Mouse (Mus musculus): ENCODE results near the gene 1700024G13Rik. TPM values are rescaled to one million over a fixed set of nuclear protein-coding genes. Genes with fewer than 3 reads are reported as not detected.

The 1700024G13Rik gene
- polyA plus RNA-seq, 1 experiment, result not detected

- Histone ChIP-seq H3K36me3 (ENCODE audit: control insufficient read depth, insufficient read depth, low read length) (no peaks in the 10 kb centered on the region), H3K27ac (ENCODE audit: insufficient read depth, low read length) (no peak overlapping the region), H3K4me1 (ENCODE audit: control insufficient read depth, insufficient read depth, insufficient read length) (no peaks in the 10 kb centered on the region), H3K4me3 (ENCODE audit: extremely low read depth, insufficient read depth, insufficient read length) (no peak overlapping the region), H3K27me3 (ENCODE audit: control insufficient read depth, insufficient read depth, low read length) (no peaks in the 10 kb centered on the region)
- no peak for DNase-seq (ENCODE audit: low read depth in 1 of 2, low spot score in 2 of 2)
- no peak for TF ChIP-seq POLR2A (IDR thresholded peaks at IDR 0.05; ENCODE audit: low read depth, low read length)
- TF ChIP-seq CTCF (IDR thresholded peaks at IDR 0.05; ENCODE audit: extremely low read depth, insufficient read depth, insufficient read length, insufficient replicate concordance), result no peak
- 88% methylated on average over 9 of the region's 9 CpGs for WGBS
These were observed 40.9 kb downstream of the 1700024G13Rik start for GRCm38 (mm10) chr14:32347307-32347706.

- H3K27ac ChIP-seq (ENCODE audit: insufficient read depth, low read length), result no peak overlapping the region
These were observed 43.5 kb downstream of the 1700024G13Rik start for GRCm38 (mm10) chr14:32344694-32345093.

GRCm38 (mm10) chr14:32344176-32344575, 44.0 kb downstream of the 1700024G13Rik start:
- TF ChIP-seq POLR2A (IDR thresholded peaks at IDR 0.05; ENCODE audit: low read depth, low read length) (no peak), CTCF (IDR thresholded peaks at IDR 0.05; ENCODE audit: extremely low read depth, insufficient read depth, insufficient read length, insufficient replicate concordance) (no peak)
- Histone ChIP-seq H3K4me1 (ENCODE audit: control insufficient read depth, insufficient read depth, insufficient read length) (no peaks in the 10 kb centered on the region), H3K27ac (ENCODE audit: insufficient read depth, low read length) (no peak overlapping the region), H3K4me3 (ENCODE audit: extremely low read depth, insufficient read depth, insufficient read length) (no peak overlapping the region), H3K36me3 (ENCODE audit: control insufficient read depth, insufficient read depth, low read length) (no peaks in the 10 kb centered on the region), H3K27me3 (ENCODE audit: control insufficient read depth, insufficient read depth, low read length) (no peaks in the 10 kb centered on the region)
- no peak for DNase-seq (ENCODE audit: low read depth in 1 of 2, low spot score in 2 of 2)
- 91% methylated on average over 7 of the region's 7 CpGs for WGBS

More at GRCm38 (mm10) chr14:32344694-32345093, 43.5 kb downstream of the 1700024G13Rik start:
- Histone ChIP-seq H3K36me3 (ENCODE audit: control insufficient read depth, insufficient read depth, low read length) (no peaks in the 10 kb centered on the region), H3K4me3 (ENCODE audit: extremely low read depth, insufficient read depth, insufficient read length) (no peak overlapping the region), H3K4me1 (ENCODE audit: control insufficient read depth, insufficient read depth, insufficient read length) (no peaks in the 10 kb centered on the region), H3K27me3 (ENCODE audit: control insufficient read depth, insufficient read depth, low read length) (no peaks in the 10 kb centered on the region)
- no peak for TF ChIP-seq POLR2A (IDR thresholded peaks at IDR 0.05; ENCODE audit: low read depth, low read length)
- no peak for DNase-seq (ENCODE audit: low read depth in 1 of 2, low spot score in 2 of 2)
- 77% methylated on average over 10 of the region's 10 CpGs for WGBS

- Histone ChIP-seq H3K27me3 (ENCODE audit: control insufficient read depth, insufficient read depth, low read length) (no peaks in the 10 kb centered on the region), H3K27ac (ENCODE audit: insufficient read depth, low read length) (no peak overlapping the region), H3K36me3 (ENCODE audit: control insufficient read depth, insufficient read depth, low read length) (no peaks in the 10 kb centered on the region), H3K4me1 (ENCODE audit: control insufficient read depth, insufficient read depth, insufficient read length) (no peaks in the 10 kb centered on the region), H3K4me3 (ENCODE audit: extremely low read depth, insufficient read depth, insufficient read length) (no peak overlapping the region)
- TF ChIP-seq CTCF (IDR thresholded peaks at IDR 0.05; ENCODE audit: extremely low read depth, insufficient read depth, insufficient read length, insufficient replicate concordance) (no peak), POLR2A (IDR thresholded peaks at IDR 0.05; ENCODE audit: low read depth, low read length) (no peak)
- WGBS, result 79% methylated on average over 7 of the region's 7 CpGs
- DNase-seq (ENCODE audit: low read depth in 1 of 2, low spot score in 2 of 2), result no peak
These were observed 46.4 kb downstream of the 1700024G13Rik start for GRCm38 (mm10) chr14:32341823-32342222.

- Histone ChIP-seq H3K27ac (ENCODE audit: insufficient read depth, low read length) (no peak overlapping the region), H3K27me3 (ENCODE audit: control insufficient read depth, insufficient read depth, low read length) (no peaks in the 10 kb centered on the region), H3K4me3 (ENCODE audit: extremely low read depth, insufficient read depth, insufficient read length) (no peak overlapping the region), H3K4me1 (ENCODE audit: control insufficient read depth, insufficient read depth, insufficient read length) (no peaks in the 10 kb centered on the region), H3K36me3 (ENCODE audit: control insufficient read depth, insufficient read depth, low read length) (no peaks in the 10 kb centered on the region)
- no peak for DNase-seq (ENCODE audit: low read depth in 1 of 2, low spot score in 2 of 2)
- no peak for TF ChIP-seq POLR2A (IDR thresholded peaks at IDR 0.05; ENCODE audit: low read depth, low read length)
- no peak for TF ChIP-seq CTCF (IDR thresholded peaks at IDR 0.05; ENCODE audit: extremely low read depth, insufficient read depth, insufficient read length, insufficient replicate concordance)
- WGBS, result 88% methylated on average over 11 of the region's 11 CpGs
These were observed 51.6 kb downstream of the 1700024G13Rik start for GRCm38 (mm10) chr14:32336547-32336946.

DNA sequence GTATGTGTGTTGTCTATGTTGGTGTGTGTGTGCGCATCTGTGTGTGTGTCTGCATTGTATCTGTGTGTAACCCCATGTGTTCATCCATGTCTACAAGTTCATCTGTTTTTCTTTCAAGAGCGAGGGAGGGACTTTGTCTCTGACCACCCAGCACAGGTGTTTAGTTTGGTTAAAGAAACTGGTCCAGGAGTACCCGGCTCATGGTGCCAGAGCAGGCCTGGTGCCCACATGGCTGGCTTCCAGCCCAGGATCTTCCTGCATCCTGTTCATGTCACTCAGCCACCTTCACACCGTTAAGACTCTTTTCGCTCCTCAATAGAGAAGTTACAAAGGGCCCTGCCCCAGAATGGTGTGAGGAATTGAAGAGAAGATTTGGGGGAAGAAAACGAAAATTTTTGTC, 52.2 kb downstream of the 1700024G13Rik start:
- Histone ChIP-seq H3K27ac (ENCODE audit: insufficient read depth, low read length) (no peak overlapping the region), H3K36me3 (ENCODE audit: control insufficient read depth, insufficient read depth, low read length) (no peaks in the 10 kb centered on the region), H3K27me3 (ENCODE audit: control insufficient read depth, insufficient read depth, low read length) (no peaks in the 10 kb centered on the region), H3K4me3 (ENCODE audit: extremely low read depth, insufficient read depth, insufficient read length) (no peak overlapping the region), H3K4me1 (ENCODE audit: control insufficient read depth, insufficient read depth, insufficient read length) (no peaks in the 10 kb centered on the region)
- 52% methylated on average over 6 of the region's 6 CpGs for whole genome bisulfite sequencing
- no peak for DNase-seq (ENCODE audit: low read depth in 1 of 2, low spot score in 2 of 2)
- TF ChIP-seq CTCF (IDR thresholded peaks at IDR 0.05; ENCODE audit: extremely low read depth, insufficient read depth, insufficient read length, insufficient replicate concordance) (no peak), POLR2A (IDR thresholded peaks at IDR 0.05; ENCODE audit: low read depth, low read length) (no peak)

- no peak for TF ChIP-seq POLR2A (IDR thresholded peaks at IDR 0.05; ENCODE audit: low read depth, low read length)
- TF ChIP-seq CTCF (IDR thresholded peaks at IDR 0.05; ENCODE audit: extremely low read depth, insufficient read depth, insufficient read length, insufficient replicate concordance), result no peak
- Histone ChIP-seq H3K4me3 (ENCODE audit: extremely low read depth, insufficient read depth, insufficient read length) (no peak overlapping the region), H3K27ac (ENCODE audit: insufficient read depth, low read length) (no peak overlapping the region), H3K27me3 (ENCODE audit: control insufficient read depth, insufficient read depth, low read length) (no peaks in the 10 kb centered on the region), H3K4me1 (ENCODE audit: control insufficient read depth, insufficient read depth, insufficient read length) (no peaks in the 10 kb centered on the region), H3K36me3 (ENCODE audit: control insufficient read depth, insufficient read depth, low read length) (no peaks in the 10 kb centered on the region)
- 89% methylated on average over 20 of the region's 20 CpGs for WGBS
- no peak for DNase-seq (ENCODE audit: low read depth in 1 of 2, low spot score in 2 of 2)
These were observed 55.4 kb downstream of the 1700024G13Rik start for GRCm38 (mm10) chr14:32332515-32333445.

Measured in spleen, adult 2 months (tissue).